8 mouse cellular contexts compared by ENCODE assay signal in genomic region chr3:37421179-37421578, GRCm38 (mm10). TPM values are rescaled to one million over a fixed set of nuclear protein-coding genes. Genes with fewer than 3 reads are reported as not detected.
DNase-seq lines count a peak whose midpoint lies in the region; ATAC-seq and TF ChIP-seq lines count a peak whose summit lies in the region.

No protein-coding gene starts in this region.

- H3K9me3 ChIP-seq in erythroblast, embryonic 14.5 days (ENCODE audit: control insufficient read depth, low read length) = no peaks in the 10 kb centered on the region
- no peaks in the 10 kb centered on the region for H3K9me3 ChIP-seq in liver, embryonic 12.5 days (replicated peaks)

- no peak for TF ChIP-seq POLR2A in embryonic fibroblast, embryonic 13.5 days (IDR thresholded peaks at IDR 0.05; ENCODE audit: low read depth, low read length)

- peak; percentile 55 for DNase-seq in A20 (ENCODE audit: low read depth, low spot score)
- DNase-seq in adrenal gland, postnatal 36 days = no peak
- DNase-seq in gastrocnemius, postnatal 14 days = no peak
- DNase-seq in T-cell, adult 2 months (ENCODE audit: low spot score) = no peak

- no peak for ATAC-seq in erythroblast, adult 5-6 weeks (replicated peaks; ENCODE audit: low FRiP score, poor library complexity, severe bottlenecking)
- no peak for ATAC-seq in liver, embryonic 12.5 days

- WGBS in liver, embryonic 12.5 days (ENCODE audit: insufficient replicate concordance) = 5% methylated on average over 3 of the region's 3 CpGs

- H3K36me3 ChIP-seq in erythroblast, embryonic 14.5 days (ENCODE audit: control insufficient read depth) = peaks cover 21% of the 10 kb centered on the region
- peaks cover 20% of the 10 kb centered on the region for H3K36me3 ChIP-seq in liver, embryonic 12.5 days

- H3K4me3 ChIP-seq in erythroblast, embryonic 14.5 days (replicated peaks) = peak overlapping the region; percentile 78
- H3K4me3 ChIP-seq in embryonic fibroblast, embryonic 13.5 days (ENCODE audit: insufficient read depth, low read length) = peak overlapping the region; percentile 77
- peak overlapping the region; percentile 99 for H3K4me3 ChIP-seq in liver, embryonic 12.5 days

- peak overlapping the region; percentile 73; the same call in 1 of the 2 replicates for H3K27ac ChIP-seq in embryonic fibroblast, embryonic 13.5 days (ENCODE audit: insufficient read depth, low read length)
- H3K27ac ChIP-seq in liver, embryonic 12.5 days = peak overlapping the region; percentile 95

- no peaks in the 10 kb centered on the region for H3K27me3 ChIP-seq in erythroblast, embryonic 14.5 days (ENCODE audit: control insufficient read depth)
- H3K27me3 ChIP-seq in liver, embryonic 12.5 days (replicated peaks) = no peaks in the 10 kb centered on the region

- peaks cover 28% of the 10 kb centered on the region for H3K4me1 ChIP-seq in erythroblast, embryonic 14.5 days (ENCODE audit: control insufficient read depth)
- peaks cover 5% of the 10 kb centered on the region for H3K4me1 ChIP-seq in embryonic fibroblast, embryonic 13.5 days (ENCODE audit: control insufficient read depth, insufficient read depth, low read length)
- H3K4me1 ChIP-seq in liver, embryonic 12.5 days = peaks cover 29% of the 10 kb centered on the region

- H3K4me2 ChIP-seq in liver, embryonic 12.5 days = peak overlapping the region; percentile 81

- H3K9ac ChIP-seq in liver, embryonic 12.5 days = peak overlapping the region; percentile 86

- no peak for TF ChIP-seq CTCF in embryonic fibroblast, embryonic 13.5 days (IDR thresholded peaks at IDR 0.05; ENCODE audit: borderline replicate concordance, insufficient read depth, low read length)

- intact Hi-C loops in gastrocnemius, postnatal 14 days (cut with DNase I; ENCODE audit: low total_unique reads) = no loop called here

RNA-seq across cellular contexts. Expression of gene Nudt6, which starts 1.2 kb away (rescaled TPM):
- polyA plus RNA-seq in erythroblast, embryonic 14.5 days (2012) = 0.13 and 0.19 TPM in 2 replicates
- total RNA-seq in erythroblast, adult 5-6 weeks (2015; ENCODE audit: low replicate concordance) = 1.3 TPM in 1 of 2 replicates, not detected in the other
- total RNA-seq in erythroblast, adult 5-6 weeks (2017; ENCODE audit: low replicate concordance) = 1.5 and 7.5 TPM in 2 replicates
- polyA plus RNA-seq in embryonic fibroblast, embryonic 13.5 days (2011; ENCODE audit: insufficient read length, low read depth, missing spikeins) = 3.0 and 5.0 TPM in 2 replicates
- 5.4 and 5.8 TPM in 2 replicates for polyA plus RNA-seq in liver, embryonic 12.5 days (2016; fragmentation: Nextera tagmentation; extraction: Ambion mirVana)
- total RNA-seq in adrenal gland, postnatal 36 days (2021) = 10 to 100 TPM; 15.3 to 25.7 TPM
- 10 to 100 TPM; 21.5 to 26.8 TPM for total RNA-seq in gastrocnemius, postnatal 14 days (2021)

RNA-seq across cellular contexts. Expression of gene Spata5, which starts 1.5 kb away (rescaled TPM):
- 0.21 and 0.30 TPM in 2 replicates for polyA plus RNA-seq in erythroblast, embryonic 14.5 days (2012)
- 1.0 and 2.5 TPM in 2 replicates for total RNA-seq in erythroblast, adult 5-6 weeks (2015; ENCODE audit: low replicate concordance)
- total RNA-seq in erythroblast, adult 5-6 weeks (2017; ENCODE audit: low replicate concordance) = 22.2 and 23.6 TPM in 2 replicates
- polyA plus RNA-seq in embryonic fibroblast, embryonic 13.5 days (2011; ENCODE audit: insufficient read length, low read depth, missing spikeins) = 23.6 and 34.7 TPM in 2 replicates
- 32.7 and 38.8 TPM in 2 replicates for polyA plus RNA-seq in liver, embryonic 12.5 days (2016; fragmentation: Nextera tagmentation; extraction: Ambion mirVana)
- 10 to 100 TPM; 29.4 to 40.4 TPM for total RNA-seq in adrenal gland, postnatal 36 days (2021)
- total RNA-seq in gastrocnemius, postnatal 14 days (2021) = 10 to 100 TPM; 10.9 to 12.9 TPM
